Mouse (Mus musculus) mouse trophoblast stem cell (cell line): ENCODE measurements around the gene Hist1h3e.
"Not testable (repeated sequence)": the region's sequence is repeated elsewhere in the genome, so short reads cannot be mapped to it uniquely, and the experiment has no call there.

Experiments
- in situ Hi-C, 2 experiments: fragments of 300-500 bp; cut with MseI, MboI; formaldehyde crosslinking; loops; 2 replicates in 1 of 2; 3 replicates in 1 of 2; pipeline ENCODE4 v1.15.1; 2025

Hist1h3e gene

DNA sequence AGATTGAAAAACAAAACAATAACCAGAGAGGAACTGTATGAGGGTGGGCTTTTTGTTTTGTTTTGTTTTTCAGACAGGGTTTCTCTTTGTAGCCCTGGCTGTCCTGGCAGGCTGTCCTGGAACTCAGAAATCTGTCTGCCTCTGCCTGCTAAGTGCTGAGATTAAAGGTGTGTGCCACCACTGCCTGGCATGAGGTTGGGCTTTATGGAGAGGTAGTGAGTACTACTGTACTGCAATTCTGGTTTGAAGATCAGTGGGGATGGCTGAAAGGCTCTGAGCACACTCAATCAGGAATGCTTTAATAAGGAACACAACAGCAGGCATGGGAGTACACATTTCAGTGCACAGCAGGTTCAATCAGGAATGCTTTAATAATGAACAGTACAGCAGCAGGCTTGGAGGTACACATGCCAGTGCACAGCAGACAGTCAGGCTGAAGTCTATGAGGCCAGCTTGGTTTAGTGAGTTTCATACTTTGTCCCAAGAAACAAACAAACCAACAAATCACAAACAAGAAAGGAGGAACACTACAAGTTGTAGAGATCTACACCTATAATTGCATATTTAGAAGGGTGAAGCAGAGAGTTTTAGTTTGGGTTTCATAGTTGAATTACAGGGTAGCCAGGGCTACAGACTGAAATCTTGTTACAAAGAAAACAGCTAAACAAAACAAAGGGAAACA is 21.4 kb upstream of the Hist1h3e start:
- in situ Hi-C loops: no loop called here

- in situ Hi-C loops: no loop called here
Observed at GRCm38 (mm10) chr13:23582219-23583056, 20.3 kb upstream of the Hist1h3e start.

DNA sequence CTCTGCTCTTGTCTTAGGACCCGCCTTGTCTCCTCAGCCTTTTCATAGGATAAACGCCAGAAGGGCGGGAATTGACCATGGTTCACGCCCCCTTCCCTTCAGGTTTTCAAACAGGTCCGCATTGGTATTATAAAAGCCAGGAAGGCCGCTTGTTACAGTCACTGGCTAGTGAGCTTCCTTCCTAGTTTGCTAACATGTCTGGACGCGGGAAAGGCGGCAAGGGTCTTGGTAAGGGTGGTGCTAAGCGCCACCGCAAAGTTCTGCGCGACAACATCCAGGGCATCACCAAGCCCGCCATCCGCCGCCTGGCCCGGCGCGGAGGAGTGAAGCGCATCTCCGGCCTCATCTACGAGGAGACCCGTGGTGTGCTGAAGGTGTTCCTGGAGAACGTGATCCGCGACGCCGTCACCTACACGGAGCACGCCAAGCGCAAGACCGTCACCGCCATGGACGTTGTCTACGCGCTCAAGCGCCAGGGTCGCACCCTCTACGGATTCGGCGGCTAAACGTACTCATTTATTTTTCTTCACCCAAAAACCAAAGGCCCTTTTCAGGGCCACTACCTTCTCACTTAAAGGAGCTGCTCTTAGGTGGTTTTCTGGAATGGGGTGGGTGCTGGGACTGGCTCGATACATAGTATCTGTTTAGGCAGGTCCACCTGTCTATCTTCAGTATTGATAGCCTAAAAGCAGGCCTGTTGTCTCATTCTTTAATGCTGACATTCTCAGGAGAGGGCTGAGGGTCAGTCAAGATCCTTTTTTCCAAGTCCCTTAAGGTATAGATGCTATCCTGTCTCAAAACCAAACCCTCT is 19.4 kb upstream of the Hist1h3e start, which contains the start of gene Hist1h4d:
Gene Hist1h4d (plus strand): TSS at position 191 of the 811 bp plus-strand sequence.
- in situ Hi-C loops: no loop called here

DNA sequence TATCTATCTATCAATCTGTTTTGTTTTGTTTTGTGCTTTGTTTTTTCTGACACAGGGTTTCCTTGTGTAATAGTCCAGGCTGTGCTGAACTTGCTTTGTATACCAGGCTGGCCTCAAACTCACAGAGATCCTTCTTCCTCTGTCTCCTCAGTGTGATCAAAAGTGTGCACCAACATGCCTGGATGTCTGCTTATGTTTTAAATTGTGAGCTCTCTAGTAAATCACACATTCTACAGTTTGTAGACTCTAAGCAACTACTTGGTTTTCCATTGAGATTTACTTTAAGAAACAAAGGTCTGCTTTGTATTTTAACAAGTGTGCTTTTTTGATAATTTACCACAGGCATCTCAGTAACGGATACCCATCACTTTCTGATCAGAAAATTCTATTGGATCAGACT is 15.7 kb upstream of the Hist1h3e start:
- in situ Hi-C loops: no loop called here

- in situ Hi-C loops: no loop called here
Observed at GRCm38 (mm10) chr13:23576906-23577639, 14.9 kb upstream of the Hist1h3e start.

GRCm38 (mm10) chr13:23576351-23576881 is 14.2 kb upstream of the Hist1h3e start:
- in situ Hi-C loops: no loop called here

DNA sequence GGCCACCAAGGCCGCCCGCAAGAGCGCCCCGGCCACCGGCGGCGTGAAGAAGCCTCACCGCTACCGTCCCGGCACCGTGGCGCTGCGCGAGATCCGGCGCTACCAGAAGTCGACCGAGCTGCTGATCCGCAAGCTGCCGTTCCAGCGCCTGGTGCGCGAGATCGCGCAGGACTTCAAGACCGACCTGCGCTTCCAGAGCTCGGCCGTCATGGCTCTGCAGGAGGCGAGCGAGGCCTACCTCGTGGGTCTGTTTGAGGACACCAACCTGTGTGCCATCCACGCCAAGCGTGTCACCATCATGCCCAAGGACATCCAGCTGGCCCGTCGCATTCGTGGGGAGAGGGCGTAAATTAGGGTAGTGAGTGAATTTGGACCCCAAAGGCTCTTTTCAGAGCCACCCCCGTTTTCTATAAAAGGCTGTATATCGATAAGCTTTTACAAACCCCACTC is 13.7 kb upstream of the Hist1h3e start:
- in situ Hi-C loops: not testable (repeated sequence)

DNA sequence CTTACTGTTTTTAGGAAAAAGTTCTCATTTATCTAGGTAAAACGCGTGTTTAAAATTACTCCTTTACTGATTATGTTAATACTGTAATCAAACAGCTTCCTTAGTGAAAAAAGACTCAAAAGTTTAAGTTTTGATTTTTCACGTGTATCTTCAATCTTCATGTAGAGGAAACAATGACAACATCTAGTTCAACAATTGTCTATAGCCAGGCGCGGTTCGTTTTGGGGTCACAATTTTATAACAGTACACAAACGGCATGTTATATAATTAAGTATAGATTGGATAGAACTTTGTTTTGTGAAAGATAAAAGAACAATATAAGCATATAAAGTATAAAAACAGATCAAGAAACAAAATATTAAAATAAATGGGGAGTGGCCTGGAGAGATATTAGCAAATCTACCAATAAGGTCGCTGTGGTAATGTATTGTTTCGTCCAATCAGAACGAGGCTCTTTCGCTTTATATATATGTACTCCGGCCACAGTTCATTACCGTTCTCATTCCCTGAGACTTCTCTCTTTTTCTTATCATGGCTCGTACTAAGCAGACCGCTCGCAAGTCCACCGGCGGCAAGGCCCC is 13.2 kb upstream of the Hist1h3e start, which contains the start of gene Hist1h3d:
Gene Hist1h3d (plus strand): TSS at position 493 of the 581 bp plus-strand sequence.
- in situ Hi-C loops: no loop called here

GRCm38 (mm10) chr13:23574546-23575170 is 12.5 kb upstream of the Hist1h3e start:
- in situ Hi-C loops: not testable (repeated sequence)

GRCm38 (mm10) chr13:23573898-23574524 is 11.8 kb upstream of the Hist1h3e start, which contains the start of the genes Hist1h2bf and Hist1h2ad:
Gene Hist1h2bf (minus strand): TSS chr13:23574196.
Gene Hist1h2ad (plus strand): TSS chr13:23574381.
- in situ Hi-C loops: not testable (repeated sequence)

GRCm38 (mm10) chr13:23573034-23573897 is 11.1 kb upstream of the Hist1h3e start:
- in situ Hi-C loops: not testable (repeated sequence)

GRCm38 (mm10) chr13:23572218-23573033 is 10.3 kb upstream of the Hist1h3e start:
- in situ Hi-C loops: no loop called here

DNA sequence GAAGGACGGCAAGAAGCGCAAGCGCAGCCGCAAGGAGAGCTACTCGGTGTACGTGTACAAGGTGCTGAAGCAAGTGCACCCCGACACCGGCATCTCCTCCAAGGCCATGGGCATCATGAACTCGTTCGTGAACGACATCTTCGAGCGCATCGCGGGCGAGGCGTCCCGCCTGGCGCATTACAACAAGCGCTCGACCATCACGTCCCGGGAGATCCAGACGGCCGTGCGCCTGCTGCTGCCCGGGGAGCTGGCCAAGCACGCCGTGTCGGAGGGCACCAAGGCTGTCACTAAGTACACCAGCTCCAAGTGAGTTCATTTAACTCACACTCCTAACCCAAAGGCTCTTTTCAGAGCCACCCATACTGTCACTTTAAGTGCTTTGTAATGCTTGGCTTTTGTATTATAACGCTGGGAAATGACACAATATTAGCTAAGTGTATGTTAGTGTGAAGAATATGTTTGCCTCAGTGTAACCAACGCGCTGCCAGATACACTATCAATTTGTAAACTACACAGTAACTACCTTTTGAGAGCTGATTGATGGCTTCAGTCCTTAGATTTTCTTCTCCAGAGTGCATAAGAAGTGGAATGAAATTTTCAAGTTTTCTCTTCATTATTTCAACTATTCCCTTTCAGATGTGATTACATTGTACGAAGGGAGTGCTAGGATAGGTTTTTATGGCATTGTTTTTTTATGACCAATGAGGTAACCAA is 9.5 kb upstream of the Hist1h3e start:
- in situ Hi-C loops: not testable (repeated sequence)

GRCm38 (mm10) chr13:23571022-23571503 is 8.9 kb upstream of the Hist1h3e start, which contains the start of the genes Hist1h2ae and Hist1h2bg:
Gene Hist1h2ae (minus strand): TSS chr13:23571220.
Gene Hist1h2bg (plus strand): TSS chr13:23571396.
- in situ Hi-C loops: no loop called here

DNA sequence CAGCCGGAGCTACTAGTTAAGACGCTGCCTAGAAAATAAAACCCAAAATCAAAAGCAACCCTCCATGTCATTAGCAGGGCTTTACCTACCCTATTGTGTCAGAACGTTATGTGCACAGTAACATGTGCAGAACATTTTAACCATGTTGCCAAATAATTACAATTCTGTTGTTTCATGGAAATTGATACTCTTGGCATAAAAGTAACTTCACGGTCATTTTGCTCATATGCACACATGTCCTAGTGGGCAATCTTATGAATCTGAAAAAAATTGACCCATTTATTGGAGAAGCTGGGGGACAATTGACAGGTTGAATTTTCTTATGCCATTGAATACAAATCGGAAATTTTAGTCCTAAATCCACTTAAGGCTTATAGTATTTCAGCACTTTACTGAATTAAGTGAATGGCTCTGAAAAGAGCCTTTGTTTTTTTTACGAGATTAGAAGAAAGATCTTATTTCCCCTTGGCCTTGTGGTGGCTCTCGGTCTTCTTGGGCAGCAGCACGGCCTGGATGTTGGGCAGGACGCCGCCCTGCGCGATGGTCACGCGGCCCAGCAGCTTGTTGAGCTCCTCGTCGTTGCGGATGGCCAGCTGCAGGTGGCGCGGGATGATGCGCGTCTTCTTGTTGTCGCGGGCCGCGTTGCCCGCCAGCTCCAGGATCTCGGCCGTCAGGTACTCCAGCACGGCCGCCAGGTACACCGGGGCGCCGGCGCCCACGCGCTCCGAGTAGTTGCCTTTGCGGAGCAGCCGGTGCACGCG is 8.3 kb upstream of the Hist1h3e start:
- in situ Hi-C loops: not testable (repeated sequence)

DNA sequence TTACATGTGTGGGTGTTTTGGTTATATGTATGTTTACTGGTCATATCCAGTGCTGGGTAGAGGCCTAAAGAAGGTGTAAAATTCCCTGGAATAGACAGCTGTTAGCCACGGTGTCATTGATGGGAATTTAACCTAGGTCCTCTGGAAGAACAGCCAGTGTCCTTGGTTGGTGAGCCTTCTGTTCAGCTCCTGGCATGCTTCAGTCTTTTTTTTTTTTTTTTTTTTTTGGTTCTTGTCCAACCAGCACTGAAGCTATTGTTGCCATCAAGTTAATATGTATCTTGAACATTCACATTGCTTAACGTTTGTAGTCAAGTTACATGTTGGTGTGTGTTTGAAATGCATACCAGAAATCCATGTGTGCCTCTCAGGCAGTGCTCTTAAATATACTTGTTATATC is 2.3 kb upstream of the Hist1h3e start:
- in situ Hi-C loops: no loop called here
